Mouse (Mus musculus) testis, adult 2 months (tissue): Measurements from ENCODE around the gene Rras2.

Experiments used
- CTCF ChIP-seq: fragments of 200-500 bp; IDR thresholded peaks from 2 replicates; pipeline ENCODE4 v1.5.1; 2012; ENCODE audit warnings: low read depth, mild to moderate bottlenecking, inconsistent platforms, low read length, moderate library complexity; ENCODE audit not compliant: control insufficient read depth, insufficient read depth, insufficient replicate concordance
- POLR2A ChIP-seq: fragments of 200-500 bp; IDR thresholded peaks from 2 replicates; pipeline ENCODE4 v1.6.1; 2012; ENCODE audit warnings: low read depth, mild to moderate bottlenecking, inconsistent platforms, low read length, moderate library complexity; ENCODE audit not compliant: control insufficient read depth

DNA sequence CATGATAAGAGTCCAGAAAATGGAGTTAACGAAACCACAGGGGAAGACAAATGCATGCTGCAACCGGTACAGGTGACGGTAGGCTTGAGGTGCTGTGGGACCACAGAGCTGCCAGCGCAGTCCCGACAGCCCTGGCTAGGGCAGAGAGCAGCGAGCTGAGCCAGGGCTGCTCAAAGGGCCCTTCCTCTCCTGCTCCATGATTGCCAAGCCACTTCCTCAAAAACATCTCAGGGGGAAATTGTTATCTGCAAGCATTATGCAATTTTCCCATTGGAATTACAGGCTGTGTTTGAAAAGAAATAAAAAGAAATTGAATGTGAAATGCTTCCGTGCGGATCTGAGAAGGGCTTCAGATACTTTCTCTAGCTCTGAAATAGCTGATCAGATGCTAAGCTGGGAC is 111.1 kb downstream of the Rras2 start:
- no peak for TF ChIP-seq CTCF
- TF ChIP-seq POLR2A, result no peak
